ENCODE assay signal across 7 mouse cellular contexts in the genomic region with DNA sequence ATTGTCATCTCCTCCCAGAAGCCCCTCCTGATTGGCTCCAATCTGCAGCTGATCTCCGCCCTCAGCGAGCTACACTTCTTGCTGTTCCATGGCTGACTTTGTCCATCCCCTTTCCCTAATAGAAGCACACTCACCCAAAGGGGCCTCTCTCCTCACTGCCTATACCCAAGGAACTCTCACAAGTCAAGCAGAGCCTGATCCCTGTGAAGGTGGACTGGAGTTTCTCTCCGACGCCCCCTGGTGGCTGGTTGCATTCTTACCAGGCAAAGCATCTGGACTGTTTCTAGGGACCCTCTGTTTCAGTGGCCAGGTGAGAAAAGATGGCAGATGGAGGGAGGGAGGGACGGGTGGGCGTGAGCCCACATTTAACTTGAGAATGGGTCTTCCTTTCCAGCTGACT. TPM values are rescaled to one million over a fixed set of nuclear protein-coding genes. Genes with fewer than 3 reads are reported as not detected.
DNase-seq lines count a peak whose midpoint lies in the region; ATAC-seq lines count a peak whose summit lies in the region.

No protein-coding gene starts in this region.

- ATAC-seq in megakaryocyte, adult 5-6 weeks (ENCODE audit: poor library complexity, severe bottlenecking): peak; percentile 64; the same call in 1 of the 2 replicates

- DNase-seq in ES-CJ7 (ENCODE audit: low read depth, low spot score): peak; percentile 82
- DNase-seq in adrenal gland, postnatal 25 days: peak; percentile 81
- peak; percentile 76 for DNase-seq in embryo, embryonic 9.5 days (ENCODE audit: extremely low spot score)
- peak; percentile 66 to 78 for DNase-seq in heart, postnatal 14 days
- DNase-seq in layer of hippocampus, postnatal 25 days (ENCODE audit: extremely low spot score in 1 of 2, low spot score in 1 of 2): peak; percentile 64 to 93
- DNase-seq in right cerebral cortex, postnatal 10 days (ENCODE audit: low spot score in 2 of 2): peak; percentile 60 to 80

- intact Hi-C loops in heart, postnatal 14 days (cut with DNase I): loop anchor here (1.0 to 5.0 kb wide), 2 partner anchors 142 to 259 kb away; a partner anchor contains a TSS

RNA-seq across cellular contexts. Expression of a gene that starts 14.9 kb away (rescaled TPM):
- total RNA-seq in adrenal gland, postnatal 25 days (2021): 20.9 and 21.5 TPM in 2 replicates
- total RNA-seq in heart, postnatal 14 days (2021): 10 to 100 TPM; 18.9 to 22.1 TPM
- total RNA-seq in layer of hippocampus, postnatal 25 days (2021): 10 to 100 TPM in 1 of 2 experiments, 1 to 10 TPM in 1; 9.1 to 10.0 TPM
- 5.6 and 7.6 TPM in 2 replicates for total RNA-seq in megakaryocyte, adult 5-6 weeks (2015)
- 6.4 and 7.7 TPM in 2 replicates for total RNA-seq in megakaryocyte, adult 5-6 weeks (2017)

RNA-seq across cellular contexts. Expression of a gene that starts 18.7 kb away (rescaled TPM):
- 61.0 and 81.2 TPM in 2 replicates for total RNA-seq in adrenal gland, postnatal 25 days (2021)
- total RNA-seq in heart, postnatal 14 days (2021): 10 to 100 TPM; 46.6 to 51.9 TPM
- 10 to 100 TPM; 86.0 to 86.2 TPM for total RNA-seq in layer of hippocampus, postnatal 25 days (2021)
- 14.2 and 14.3 TPM in 2 replicates for total RNA-seq in megakaryocyte, adult 5-6 weeks (2015)
- 10.8 and 13.6 TPM in 2 replicates for total RNA-seq in megakaryocyte, adult 5-6 weeks (2017)

Comparison
In these comparisons a context has a peak if more than half of its experiments do, and no peak if none do; other contexts are left out.
1. Peak in every context shown above with its lines: DNase-seq and ATAC-seq.